Mouse (Mus musculus) lung, embryonic 16.5 days (tissue): ENCODE results near the gene C330007P06Rik. TPM values are rescaled to one million over a fixed set of nuclear protein-coding genes. Genes with fewer than 3 reads are reported as not detected.
A peak's percentile ranks its signal among the peaks of the same experiment; 100 is the strongest.

Experiments used
- ATAC-seq: fragments of 200-750 bp; cut with Nextera tagmentation; 2 replicates; pipeline ENCODE4 v1.8.0; 2017; ENCODE audit warnings: low read depth, mild to moderate bottlenecking, moderate library complexity
- H3K27ac ChIP-seq: fragments of 300-500 bp; sonication (generic); 2 replicates; pipeline ENCODE4 v1.5.1; 2014; ENCODE audit warnings: mild to moderate bottlenecking, control low read depth, low read length
- H3K27me3 ChIP-seq: fragments of 300-500 bp; sonication (generic); 2 replicates; pipeline ENCODE4 v1.6.1; 2014; ENCODE audit warnings: low read depth, low read length, mixed read lengths; ENCODE audit not compliant: control insufficient read depth, insufficient read depth
- H3K36me3 ChIP-seq: fragments of 300-500 bp; sonication (generic); 2 replicates; pipeline ENCODE4 v1.6.1; 2014; ENCODE audit warnings: low read length; ENCODE audit not compliant: control insufficient read depth, insufficient read depth
- H3K4me1 ChIP-seq: fragments of 300-500 bp; sonication (generic); replicated peaks from 2 replicates; pipeline ENCODE4 v1.6.1; 2014; ENCODE audit warnings: low read length, mixed read lengths; ENCODE audit not compliant: control insufficient read depth, insufficient read depth
- H3K4me2 ChIP-seq: fragments of 300-500 bp; sonication (generic); 2 replicates; pipeline ENCODE4 v1.6.1; 2014; ENCODE audit warnings: low read depth, low read length, control low read depth
- H3K4me3 ChIP-seq: fragments of 300-500 bp; sonication (generic); 2 replicates; pipeline ENCODE4 v1.5.1; 2014; ENCODE audit warnings: mild to moderate bottlenecking, low read length, control low read depth
- H3K9ac ChIP-seq: fragments of 300-500 bp; sonication (generic); 2 replicates; pipeline ENCODE4 v1.6.1; 2014; ENCODE audit warnings: low read length, control low read depth
- H3K9me3 ChIP-seq: fragments of 300-500 bp; sonication (generic); 2 replicates; pipeline ENCODE4 v1.6.1; 2016; ENCODE audit warnings: low read length; ENCODE audit not compliant: control insufficient read depth
- WGBS: fragments of 180-500 bp; shearing (Covaris S2); extraction: QIAGEN DNeasy Blood & Tissue Kit; methylation state at CpG from one replicate; pipeline ENCODE4 v1.1.7; 2014; 5-methylcytosine and 5-hydroxymethylcytosine counted together
- polyA plus RNA-seq: library from polyadenylated mRNA; unstranded; fragments of >200 nt; fragmentation: Nextera tagmentation; extraction: Ambion mirVana; gene quantifications from 2 replicates; pipeline ENCODE4 v1.2.1, GENCODE M21; 2015

Gene C330007P06Rik
- polyA plus RNA-seq, 1 experiment from 2014 or later: 38.7 TPM

DNA sequence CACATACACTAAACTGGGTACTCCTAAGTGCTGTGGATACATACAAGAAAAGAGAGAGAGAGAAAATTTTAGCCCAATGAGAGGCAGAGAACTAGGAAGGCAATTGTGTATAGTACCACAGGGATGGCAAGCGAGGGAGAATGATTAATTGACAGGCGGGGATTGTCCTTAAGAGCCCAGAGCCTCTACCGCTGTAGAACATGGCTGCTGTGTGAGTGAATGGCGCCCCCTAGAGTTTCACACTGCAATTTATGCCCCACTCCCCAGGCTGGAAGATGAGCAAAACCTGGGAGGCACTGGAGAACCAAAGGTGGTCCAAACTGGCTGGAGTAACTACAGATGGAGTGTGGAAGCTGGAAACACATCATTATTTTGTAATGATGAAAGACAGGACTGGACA, 53.7 kb downstream of the C330007P06Rik start:
- H3K36me3 ChIP-seq: no peaks in the 10 kb centered on the region
- 10% methylated on average over 4 of the region's 4 CpGs for WGBS
- ATAC-seq: peak; percentile 45; the same call in 1 of the 2 replicates
- H3K27me3 ChIP-seq: no peaks in the 10 kb centered on the region
- H3K4me1 ChIP-seq: 0 out of 2 replicates have a peak, but pooled peaks cover 3% of the 10 kb centered on the region
- no peak overlapping the region for H3K4me3 ChIP-seq
- H3K9ac ChIP-seq: no peak overlapping the region
- H3K4me2 ChIP-seq: no peak overlapping the region
- no peak overlapping the region for H3K27ac ChIP-seq
- H3K9me3 ChIP-seq: no peaks in the 10 kb centered on the region

DNA sequence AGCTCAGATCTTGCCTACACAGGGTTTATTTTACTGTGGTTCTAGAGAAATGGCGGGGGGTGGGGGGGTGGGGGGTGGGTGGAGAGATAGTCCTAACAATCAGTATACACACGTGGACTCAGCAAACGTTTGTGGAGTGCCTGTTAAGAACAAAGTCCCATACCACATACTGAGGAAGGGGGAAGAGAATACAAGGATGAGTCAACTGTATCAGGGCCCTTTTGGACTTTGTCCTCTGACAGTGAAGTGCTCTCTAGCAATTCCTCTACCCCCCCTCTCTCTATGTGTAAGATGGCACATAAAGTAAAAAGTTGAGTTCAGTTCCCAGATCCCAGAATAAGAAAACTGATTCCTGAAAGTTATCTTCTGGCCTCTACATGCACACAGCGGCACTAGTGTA, 54.3 kb downstream of the C330007P06Rik start:
- no peak overlapping the region for H3K4me3 ChIP-seq
- no peaks in the 10 kb centered on the region for H3K36me3 ChIP-seq
- no peak overlapping the region for H3K27ac ChIP-seq
- 0 out of 2 replicates have a peak, but pooled peaks cover 3% of the 10 kb centered on the region for H3K4me1 ChIP-seq
- 51% methylated on average over 4 of the region's 4 CpGs for WGBS
- no peak overlapping the region for H3K9ac ChIP-seq
- no peak for ATAC-seq
- H3K27me3 ChIP-seq: no peaks in the 10 kb centered on the region
- H3K9me3 ChIP-seq: no peaks in the 10 kb centered on the region
- no peak overlapping the region for H3K4me2 ChIP-seq

- Histone ChIP-seq H3K9ac (0 out of 2 replicates have a peak overlapping the region, but pooled peaks have one; percentile 7), H3K4me1 (0 out of 2 replicates have a peak, but pooled peaks cover 3% of the 10 kb centered on the region), H3K9me3 (no peaks in the 10 kb centered on the region), H3K36me3 (no peaks in the 10 kb centered on the region), H3K27ac (peak overlapping the region; percentile 26), H3K4me3 (peak overlapping the region; percentile 1), H3K27me3 (no peaks in the 10 kb centered on the region), H3K4me2 (peak overlapping the region; percentile 39)
- WGBS: 14% methylated on average over 10 of the region's 10 CpGs
- peak; percentile 71 for ATAC-seq
These were observed 56.9 kb downstream of the C330007P06Rik start for GRCm38 (mm10) chrX:36816953-36817441.

- no peak for ATAC-seq
- Histone ChIP-seq H3K4me3 (no peak overlapping the region; the same call in 1 of the 2 replicates), H3K36me3 (no peaks in the 10 kb centered on the region), H3K9ac (0 out of 2 replicates have a peak overlapping the region, but pooled peaks have one; percentile 7), H3K4me2 (peak overlapping the region; percentile 39; the same call in 1 of the 2 replicates), H3K27ac (no peak overlapping the region), H3K27me3 (no peaks in the 10 kb centered on the region), H3K4me1 (0 out of 2 replicates have a peak, but pooled peaks cover 3% of the 10 kb centered on the region), H3K9me3 (no peaks in the 10 kb centered on the region)
- WGBS: 31% methylated on average over 8 of the region's 8 CpGs
These were observed 57.5 kb downstream of the C330007P06Rik start for GRCm38 (mm10) chrX:36816368-36816899.

GRCm38 (mm10) chrX:36815439-36815838, 58.5 kb downstream of the C330007P06Rik start:
- ATAC-seq: no peak
- Histone ChIP-seq H3K4me2 (no peak overlapping the region), H3K4me1 (0 out of 2 replicates have a peak, but pooled peaks cover 3% of the 10 kb centered on the region), H3K36me3 (no peaks in the 10 kb centered on the region), H3K27ac (no peak overlapping the region), H3K9ac (no peak overlapping the region), H3K27me3 (no peaks in the 10 kb centered on the region), H3K9me3 (no peaks in the 10 kb centered on the region), H3K4me3 (no peak overlapping the region)
- WGBS: 67% methylated on average over 2 of the region's 4 CpGs

- H3K4me2 ChIP-seq: no peak overlapping the region
- H3K4me1 ChIP-seq: 0 out of 2 replicates have a peak, but pooled peaks cover 3% of the 10 kb centered on the region
- ATAC-seq: no peak
- no peak overlapping the region for H3K27ac ChIP-seq
- 78% methylated on average over 4 of the region's 4 CpGs for WGBS
- no peaks in the 10 kb centered on the region for H3K36me3 ChIP-seq
- no peaks in the 10 kb centered on the region for H3K27me3 ChIP-seq
- no peak overlapping the region for H3K4me3 ChIP-seq
- H3K9me3 ChIP-seq: no peaks in the 10 kb centered on the region
- no peak overlapping the region for H3K9ac ChIP-seq
These were observed 58.9 kb downstream of the C330007P06Rik start for GRCm38 (mm10) chrX:36815022-36815421.

GRCm38 (mm10) chrX:36814161-36814836, 59.6 kb downstream of the C330007P06Rik start:
- H3K4me3 ChIP-seq: no peak overlapping the region
- no peak for ATAC-seq
- H3K36me3 ChIP-seq: no peaks in the 10 kb centered on the region
- no peaks in the 10 kb centered on the region for H3K9me3 ChIP-seq
- H3K4me2 ChIP-seq: no peak overlapping the region
- H3K4me1 ChIP-seq: 0 out of 2 replicates have a peak, but pooled peaks cover 3% of the 10 kb centered on the region
- no peaks in the 10 kb centered on the region for H3K27me3 ChIP-seq
- 0 out of 2 replicates have a peak overlapping the region, but pooled peaks have one; percentile 22 for H3K27ac ChIP-seq
- 60% methylated on average over 8 of the region's 8 CpGs for WGBS
- no peak overlapping the region for H3K9ac ChIP-seq

GRCm38 (mm10) chrX:36811377-36811776, 62.5 kb downstream of the C330007P06Rik start:
- Histone ChIP-seq H3K27me3 (no peaks in the 10 kb centered on the region), H3K9me3 (no peaks in the 10 kb centered on the region), H3K36me3 (no peaks in the 10 kb centered on the region), H3K4me3 (no peak overlapping the region), H3K27ac (no peak overlapping the region), H3K4me2 (no peak overlapping the region), H3K9ac (no peak overlapping the region), H3K4me1 (0 out of 2 replicates have a peak, but pooled peaks cover 4% of the 10 kb centered on the region)
- 37% methylated on average over 5 of the region's 5 CpGs for WGBS
- ATAC-seq: no peak

DNA sequence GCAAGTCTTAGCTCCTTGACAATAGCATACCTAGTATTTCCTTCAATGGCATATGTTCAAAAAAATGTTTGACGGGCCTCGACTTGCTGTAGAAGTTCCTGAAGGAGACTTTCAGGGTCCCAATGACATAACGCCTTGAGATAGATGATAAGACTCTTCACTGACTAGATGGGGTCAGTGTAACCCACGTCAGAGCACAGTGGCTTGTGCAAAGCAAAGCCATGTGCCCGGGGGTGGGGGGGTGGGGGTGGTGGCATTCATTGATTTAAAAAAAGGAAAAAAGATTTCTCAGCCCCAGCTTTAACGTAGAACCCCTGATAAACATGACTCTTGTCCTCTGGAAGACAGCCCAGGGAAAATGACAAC, 65.6 kb downstream of the C330007P06Rik start:
- WGBS: 40% methylated on average over 6 of the region's 6 CpGs
- H3K27me3 ChIP-seq: no peaks in the 10 kb centered on the region
- H3K36me3 ChIP-seq: no peaks in the 10 kb centered on the region
- H3K4me2 ChIP-seq: peak overlapping the region; percentile 59
- peak overlapping the region; percentile 77 for H3K27ac ChIP-seq
- H3K4me1 ChIP-seq: 0 out of 2 replicates have a peak, but pooled peaks cover 4% of the 10 kb centered on the region
- H3K9me3 ChIP-seq: no peaks in the 10 kb centered on the region
- H3K4me3 ChIP-seq: peak overlapping the region; percentile 46
- no peak overlapping the region for H3K9ac ChIP-seq
- ATAC-seq: peak; percentile 15
